Mouse (Mus musculus) cerebellum, postnatal 25 days (tissue): ENCODE measurements at regions not wholly inside any gene's neighbourhood (a gene's known extent, or its start where the extent isn't known, plus 50 kb on each side); places are given as distances from the start of the nearest gene placed in this dataset.

Source experiments
- DNase-seq, 2 experiments: peaks; one replicate each; pipeline ENCODE4 v3.0.0; 2021; ENCODE audit warnings: mixed read lengths in 2 of 2

GRCm38 (mm10) chr14:47862556-47862955 is 214.3 kb downstream of the Ktn1 start:
- no peak for DNase-seq

DNA sequence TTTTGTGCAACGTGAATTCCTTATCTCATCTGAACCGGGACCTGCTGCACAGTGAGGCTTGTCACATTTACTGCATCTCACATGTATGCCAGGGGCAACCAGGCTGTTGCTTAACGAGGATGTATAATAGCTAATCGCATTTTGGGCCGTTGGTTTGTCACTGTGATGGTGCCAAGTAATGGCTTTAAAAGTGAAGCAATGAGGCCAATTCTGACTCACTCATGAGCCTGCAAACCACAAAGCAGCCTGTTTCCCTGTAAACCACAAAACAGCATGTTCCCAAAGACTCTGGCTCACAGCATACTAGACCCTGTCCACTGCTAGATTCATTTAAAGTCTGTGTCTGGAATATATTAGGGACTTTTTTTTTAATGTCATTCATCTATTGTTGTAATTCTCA is 214.8 kb downstream of the Ktn1 start:
- peak in 1 of 2 experiments; percentile 4 for DNase-seq

GRCm38 (mm10) chr14:47863701-47864100 is 215.5 kb downstream of the Ktn1 start:
- no peak for DNase-seq

DNA sequence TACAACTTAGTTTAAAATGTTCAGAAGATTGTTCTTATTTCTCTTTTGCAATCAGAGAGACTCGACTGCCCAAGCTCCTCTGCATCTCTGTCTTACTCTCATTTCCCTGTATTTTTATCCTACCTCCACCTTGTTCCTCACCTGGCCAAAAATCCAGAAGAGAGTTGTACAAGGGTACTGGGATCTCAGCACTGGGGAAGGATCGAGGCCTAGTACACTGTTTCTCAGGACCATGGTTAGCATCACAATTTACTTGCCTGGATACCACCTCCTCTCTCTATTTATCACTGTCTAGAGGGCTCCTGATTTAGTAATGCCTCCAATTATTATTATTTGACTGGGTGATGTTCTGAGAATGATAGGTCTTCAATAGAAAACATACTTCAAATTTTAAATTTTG is 218.8 kb downstream of the Ktn1 start:
- no peak for DNase-seq

- no peak for DNase-seq
Measured at GRCm38 (mm10) chr14:47868258-47868780, 220.1 kb downstream of the Ktn1 start.

- DNase-seq: no peak
Measured at GRCm38 (mm10) chr14:47876585-47876984, 228.3 kb downstream of the Ktn1 start.

DNA sequence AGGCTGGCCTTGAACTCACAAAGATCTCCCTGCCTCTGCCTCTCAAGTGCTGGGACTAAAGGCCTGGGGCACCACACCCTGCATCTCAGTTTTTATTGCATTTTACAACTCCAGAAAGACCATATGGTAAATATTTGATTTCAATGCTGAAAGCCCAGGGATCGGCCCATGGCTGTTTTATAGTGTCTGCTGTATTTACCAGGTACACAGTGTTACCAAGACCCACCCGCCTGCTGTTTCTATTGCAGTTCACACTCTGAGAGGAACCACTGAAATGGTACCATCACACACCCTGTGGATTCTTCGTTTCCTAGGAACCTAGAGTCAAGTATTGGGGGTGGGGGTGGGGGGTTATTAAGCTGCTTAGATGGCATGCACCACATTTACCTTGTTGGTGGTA is 228.9 kb downstream of the Ktn1 start:
- no peak for DNase-seq

DNA sequence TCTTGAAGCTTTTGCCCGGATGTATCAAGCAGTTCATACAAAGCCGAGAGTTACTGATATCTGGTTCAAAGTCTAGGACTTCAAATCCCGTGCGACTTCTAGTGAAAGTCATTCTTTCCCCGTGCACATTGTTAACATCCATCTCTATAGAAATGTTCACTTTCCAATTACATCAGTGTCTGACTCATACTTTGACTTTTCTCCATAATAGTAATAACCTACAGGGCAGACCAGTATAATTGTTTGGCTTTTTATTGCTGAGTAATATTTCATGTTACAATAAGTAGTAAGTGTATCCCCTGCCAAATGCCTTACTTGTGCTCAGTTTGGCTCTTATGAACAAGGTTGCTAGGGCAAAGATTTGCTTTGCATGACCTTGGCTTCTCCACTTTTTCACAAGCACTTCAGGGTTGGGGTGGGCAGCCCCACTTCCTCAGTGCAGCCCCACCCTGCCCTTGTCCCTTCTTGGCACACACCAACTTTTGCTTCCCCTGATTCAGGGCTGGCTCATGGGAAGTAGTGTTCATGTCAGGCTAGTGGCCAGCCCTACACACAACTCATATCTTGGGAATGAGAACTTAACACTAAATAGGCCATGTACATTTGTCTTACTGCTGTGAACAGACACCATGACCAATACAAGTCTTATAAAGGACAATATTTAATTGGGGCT is 229.7 kb downstream of the Ktn1 start:
- DNase-seq: no peak

DNA sequence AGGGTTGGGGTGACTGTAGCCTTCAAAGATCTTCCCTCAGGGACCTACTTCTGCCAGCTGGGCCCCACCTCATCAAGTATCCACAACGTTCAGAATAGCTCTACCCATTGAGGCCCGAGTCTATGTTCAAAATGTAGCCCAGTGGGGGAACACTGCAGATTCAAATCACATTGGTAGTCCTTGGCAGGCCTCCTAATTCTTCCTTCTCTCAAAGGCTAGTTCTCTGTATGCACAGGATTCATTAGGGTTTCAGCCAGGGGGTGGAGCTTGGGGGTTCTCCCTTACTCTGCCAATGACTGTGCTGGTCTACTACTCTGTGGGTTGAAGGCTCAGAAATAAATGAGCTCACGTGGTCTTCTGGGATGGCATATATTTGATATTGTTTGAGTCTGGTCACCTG is 235.3 kb upstream of the Peli2 start:
- DNase-seq: no peak

- DNase-seq: no peak
Measured at GRCm38 (mm10) chr14:47890251-47891198, 230.1 kb upstream of the Peli2 start.

DNA sequence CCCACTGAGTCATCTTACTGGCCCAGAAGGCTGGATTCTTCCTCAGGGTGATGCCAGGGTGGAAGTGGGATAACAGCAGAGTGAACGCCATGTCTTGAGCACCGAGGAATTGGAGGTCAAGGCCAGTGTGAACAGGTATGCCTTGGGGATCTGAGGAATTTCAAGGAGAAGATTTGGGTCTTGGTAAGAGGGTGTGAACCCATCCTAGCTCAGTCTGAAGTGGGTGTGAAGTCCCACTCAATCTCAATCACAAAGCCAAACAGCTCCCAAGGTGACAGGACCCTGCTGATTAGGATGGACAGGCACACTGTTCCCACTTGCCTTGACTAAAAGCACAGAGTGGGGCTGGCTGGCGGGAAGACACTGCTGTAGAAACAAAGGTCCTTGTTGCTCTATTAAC is 224.0 kb upstream of the Peli2 start:
- no peak for DNase-seq

GRCm38 (mm10) chr14:47897907-47898530 is 222.6 kb upstream of the Peli2 start:
- peak; percentile 32 to 60 for DNase-seq

GRCm38 (mm10) chr14:47898605-47899004 is 222.0 kb upstream of the Peli2 start:
- no peak for DNase-seq

GRCm38 (mm10) chr14:47905334-47905733 is 215.3 kb upstream of the Peli2 start:
- no peak for DNase-seq

DNA sequence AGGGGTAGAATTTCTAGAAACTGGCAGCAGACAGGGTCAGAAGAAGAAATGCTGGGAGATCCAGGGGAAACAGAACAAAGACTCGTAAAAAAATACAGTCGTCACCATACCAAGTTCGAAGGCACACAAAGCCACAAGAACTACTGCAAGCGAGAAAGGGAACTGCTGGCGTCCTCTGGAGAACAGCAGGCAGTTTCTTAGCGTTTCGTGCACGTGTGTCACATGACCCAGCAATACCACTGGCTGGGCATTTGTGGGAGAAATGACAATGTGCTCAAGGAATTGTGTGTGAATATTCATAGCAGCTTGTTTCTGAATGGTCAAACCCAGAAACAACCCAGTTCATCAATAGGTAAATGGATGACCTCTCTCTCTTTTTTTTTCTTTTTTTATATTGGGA is 211.5 kb upstream of the Peli2 start:
- DNase-seq: no peak

DNA sequence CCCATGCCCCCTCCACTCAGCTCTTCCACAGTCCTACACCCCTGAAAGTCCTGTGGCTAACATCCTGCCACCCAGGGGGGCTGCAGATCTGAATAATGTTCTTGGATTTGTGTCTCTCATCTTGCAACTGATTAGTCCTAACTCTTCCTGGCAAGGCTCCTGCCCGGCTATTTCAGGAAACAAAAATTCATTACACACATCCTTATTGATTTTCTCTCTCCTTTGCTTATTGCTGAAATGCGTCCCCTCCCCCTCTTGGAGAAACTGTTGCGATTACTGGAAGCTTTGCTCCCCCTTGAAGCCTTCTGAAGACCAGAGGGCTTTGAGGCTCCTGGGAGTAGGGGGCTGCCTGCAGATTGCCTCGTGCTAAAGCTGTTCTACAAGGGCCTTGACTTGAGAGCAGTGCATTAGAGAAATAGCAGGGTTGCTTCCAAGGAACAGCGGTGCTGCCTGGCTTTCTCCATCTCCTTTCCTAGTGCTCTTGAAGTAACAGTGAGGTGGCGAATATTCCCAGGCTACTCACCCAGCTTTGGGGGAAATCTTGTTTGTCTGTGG is 209.8 kb upstream of the Peli2 start:
- DNase-seq: no peak

- peak; percentile 12 to 14 for DNase-seq
Measured at GRCm38 (mm10) chr14:47911546-47912545, 208.8 kb upstream of the Peli2 start.

GRCm38 (mm10) chr14:47915621-47916020 is 205.0 kb upstream of the Peli2 start:
- no peak for DNase-seq

DNA sequence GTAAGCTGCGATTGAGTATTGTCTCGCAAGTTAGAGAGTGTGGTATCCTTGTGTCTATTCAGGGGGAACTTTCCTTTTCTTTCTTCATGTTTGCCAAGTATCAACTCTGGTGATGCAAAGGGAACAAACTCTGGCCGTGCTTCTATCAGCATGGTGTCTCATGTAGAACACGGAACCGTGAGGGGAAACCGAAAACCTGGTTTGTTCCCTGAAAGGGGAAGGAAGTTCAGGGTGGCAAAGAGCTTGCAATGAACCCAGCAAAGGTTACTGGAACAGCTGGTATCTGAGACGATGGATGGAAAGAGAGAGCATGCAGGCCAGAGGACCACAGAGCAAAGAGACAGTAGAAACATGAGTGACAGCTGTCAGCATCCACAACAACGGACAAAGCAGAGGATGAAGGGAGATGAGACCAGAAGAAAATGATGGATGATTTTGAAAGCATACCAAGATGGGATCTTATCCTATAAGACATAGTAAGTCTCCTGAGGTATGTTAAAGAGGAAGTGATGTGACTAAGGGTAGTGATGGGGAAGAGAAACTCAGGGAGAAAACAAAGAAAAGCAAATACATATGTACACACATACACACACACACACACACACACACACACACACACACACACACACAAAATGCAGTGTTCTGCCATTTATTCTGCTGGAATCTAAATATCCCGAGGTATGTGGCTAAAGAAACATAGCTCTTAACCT is 199.8 kb upstream of the Peli2 start:
- no peak for DNase-seq

GRCm38 (mm10) chr14:47921811-47922277 is 198.8 kb upstream of the Peli2 start:
- DNase-seq: peak; percentile 33 to 34

DNA sequence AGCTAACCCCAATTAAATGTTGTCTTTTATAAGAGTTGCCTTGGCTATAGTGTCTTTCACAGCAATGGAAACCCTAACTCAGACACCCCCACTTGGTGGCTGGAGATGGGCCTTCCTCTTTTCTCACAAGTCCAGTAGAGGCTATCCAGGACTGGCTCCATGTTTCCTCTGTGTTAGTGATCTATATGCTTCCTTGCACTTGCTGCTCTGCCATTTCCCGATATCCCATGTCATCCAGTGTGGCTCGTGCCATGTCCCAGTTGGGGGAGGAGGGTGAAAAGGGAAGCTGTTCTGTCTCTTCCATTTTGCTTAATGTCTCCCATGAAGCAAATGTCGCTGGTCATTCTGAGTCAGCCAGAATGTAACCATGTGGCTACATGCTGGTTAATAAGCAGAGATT is 194.2 kb upstream of the Peli2 start:
- no peak for DNase-seq
